Mouse (Mus musculus) hindbrain, embryonic 15.5 days (tissue): Measurements from ENCODE around the gene Plscr3. TPM values are rescaled to one million over a fixed set of nuclear protein-coding genes. Genes with fewer than 3 reads are reported as not detected.

Experiments
- microRNA-seq: library from miRNA; unstranded; fragments of <30 nt; microRNA quantifications from one replicate; pipeline ENCODE4, GENCODE M21; 2016
- polyA plus RNA-seq: library from polyadenylated mRNA; unstranded; fragments of >200 nt; fragmentation: Nextera tagmentation; extraction: Ambion mirVana; gene quantifications from 2 replicates; pipeline ENCODE4 v1.2.1, GENCODE M21; 2015

The Plscr3 gene
- polyA plus RNA-seq, 1 experiment from 2014 or later, result 47.5 TPM

Small RNA genes lying within 50 kb of the gene (microRNA-seq; reads per million reads assigned to microRNA genes)
- gene Mir6924, result not detected

Other genes starting within 250 kb of the Plscr3 start
- gene Atp1b2, start 240.4 kb upstream of the Plscr3 start, polyA plus RNA-seq, result 71.9 and 89.4 TPM in 2 replicates
- not detected in 2 replicates for gene Shbg, start 228.5 kb upstream of the Plscr3 start, polyA plus RNA-seq
- gene Sat2, start 224.4 kb upstream of the Plscr3 start, polyA plus RNA-seq, result 22.5 and 23.9 TPM in 2 replicates
- gene Fxr2, start 213.4 kb upstream of the Plscr3 start, polyA plus RNA-seq, result 41.3 and 41.5 TPM in 2 replicates
- gene Sox15, start 191.1 kb upstream of the Plscr3 start, polyA plus RNA-seq, result not detected in 2 replicates
- 101 and 108 TPM in 2 replicates for gene Mpdu1, start 183.7 kb upstream of the Plscr3 start, polyA plus RNA-seq
- 10.3 and 12.2 TPM in 2 replicates for gene Cd68, start 180.2 kb upstream of the Plscr3 start, polyA plus RNA-seq
- 476 and 491 TPM in 2 replicates for gene Eif4a1, start 174.0 kb upstream of the Plscr3 start, polyA plus RNA-seq
- gene Senp3, start 164.3 kb upstream of the Plscr3 start, polyA plus RNA-seq, result 101 and 103 TPM in 2 replicates
- 0.61 and 0.76 TPM in 2 replicates for gene Tnfsf13, start 160.6 kb upstream of the Plscr3 start, polyA plus RNA-seq
- 3.5 and 5.0 TPM in 2 replicates for gene Tnfsf12, start 150.5 kb upstream of the Plscr3 start, polyA plus RNA-seq
- 1.2 and 1.9 TPM in 2 replicates for gene Tnfsfm13, start 150.3 kb upstream of the Plscr3 start, polyA plus RNA-seq
- 15.6 and 16.6 TPM in 2 replicates for gene Polr2a, start 87.7 kb upstream of the Plscr3 start, polyA plus RNA-seq
- gene Slc35g3, start 84.4 kb upstream of the Plscr3 start, polyA plus RNA-seq, result 0.51 and 0.66 TPM in 2 replicates
- 5.2 and 5.3 TPM in 2 replicates for gene Zbtb4, start 80.5 kb upstream of the Plscr3 start, polyA plus RNA-seq
- 1.2 and 2.2 TPM in 2 replicates for gene Chrnb1, start 50.4 kb upstream of the Plscr3 start, polyA plus RNA-seq
- gene Fgf11, start 44.5 kb upstream of the Plscr3 start, polyA plus RNA-seq, result 5.7 and 7.1 TPM in 2 replicates
- gene Tmem102, start 40.8 kb upstream of the Plscr3 start, polyA plus RNA-seq, result 1.1 and 2.0 TPM in 2 replicates
- gene Gm39566, start 31.1 kb upstream of the Plscr3 start, polyA plus RNA-seq, result not detected in 2 replicates
- gene Spem2, start 27.9 kb upstream of the Plscr3 start, polyA plus RNA-seq, result not detected in 2 replicates
- 0.21 and 0.34 TPM in 2 replicates for gene Spem1, start 24.2 kb upstream of the Plscr3 start, polyA plus RNA-seq
- 20.9 and 21.0 TPM in 2 replicates for gene Nlgn2, start 8.6 kb upstream of the Plscr3 start, polyA plus RNA-seq
- gene Tmem256, start 7.9 kb upstream of the Plscr3 start, polyA plus RNA-seq, result 375 and 391 TPM in 2 replicates
- gene Tnk1, start 12.4 kb downstream of the Plscr3 start, polyA plus RNA-seq, result 0.10 and 0.12 TPM in 2 replicates
- not detected in 2 replicates for gene Tmem95, start 31.6 kb downstream of the Plscr3 start, polyA plus RNA-seq
- gene Kctd11, start 35.0 kb downstream of the Plscr3 start, polyA plus RNA-seq, result 2.0 and 2.4 TPM in 2 replicates
- 0.52 and 0.58 TPM in 2 replicates for gene Acap1, start 49.2 kb downstream of the Plscr3 start, polyA plus RNA-seq
- 8.8 TPM in 2 replicates for gene 2810408A11Rik, start 54.6 kb downstream of the Plscr3 start, polyA plus RNA-seq
- 16.6 and 19.9 TPM in 2 replicates for gene Neurl4, start 54.7 kb downstream of the Plscr3 start, polyA plus RNA-seq
- 68.4 and 69.9 TPM in 2 replicates for gene Gps2, start 67.5 kb downstream of the Plscr3 start, polyA plus RNA-seq
- gene Eif5a, start 75.6 kb downstream of the Plscr3 start, polyA plus RNA-seq, result 1,083 and 1,119 TPM in 2 replicates
- 6.7 and 6.8 TPM in 2 replicates for gene Ybx2, start 89.4 kb downstream of the Plscr3 start, polyA plus RNA-seq
- 3.4 and 4.1 TPM in 2 replicates for gene Slc2a4, start 101.8 kb downstream of the Plscr3 start, polyA plus RNA-seq
- gene Cldn7, start 118.4 kb downstream of the Plscr3 start, polyA plus RNA-seq, result 0.34 and 1.0 TPM in 2 replicates
- gene Ctdnep1, start 134.8 kb downstream of the Plscr3 start, polyA plus RNA-seq, result 23.5 and 27.1 TPM in 2 replicates
- 163 and 174 TPM in 2 replicates for gene Elp5, start 136.1 kb downstream of the Plscr3 start, polyA plus RNA-seq
- 561 and 571 TPM in 2 replicates for gene Gabarap, start 144.8 kb downstream of the Plscr3 start, polyA plus RNA-seq
- 56.1 and 62.2 TPM in 2 replicates for gene Phf23, start 149.4 kb downstream of the Plscr3 start, polyA plus RNA-seq
- 26.4 and 28.7 TPM in 2 replicates for gene Dvl2, start 154.2 kb downstream of the Plscr3 start, polyA plus RNA-seq
- 58.0 and 62.2 TPM in 2 replicates for gene Acadvl, start 169.0 kb downstream of the Plscr3 start, polyA plus RNA-seq
- gene Dlg4, start 170.6 kb downstream of the Plscr3 start, polyA plus RNA-seq, result 23.8 and 24.1 TPM in 2 replicates
- 2.8 and 4.7 TPM in 2 replicates for gene Asgr1, start 207.7 kb downstream of the Plscr3 start, polyA plus RNA-seq
- gene Asgr2, start 246.3 kb downstream of the Plscr3 start, polyA plus RNA-seq, result not detected in 2 replicates